Mouse (Mus musculus): ENCODE measurements at regions not wholly inside any gene's neighbourhood (a gene's known extent, or its start where the extent isn't known, plus 50 kb on each side); places are given as distances from the start of the nearest gene placed in this dataset.

DNA sequence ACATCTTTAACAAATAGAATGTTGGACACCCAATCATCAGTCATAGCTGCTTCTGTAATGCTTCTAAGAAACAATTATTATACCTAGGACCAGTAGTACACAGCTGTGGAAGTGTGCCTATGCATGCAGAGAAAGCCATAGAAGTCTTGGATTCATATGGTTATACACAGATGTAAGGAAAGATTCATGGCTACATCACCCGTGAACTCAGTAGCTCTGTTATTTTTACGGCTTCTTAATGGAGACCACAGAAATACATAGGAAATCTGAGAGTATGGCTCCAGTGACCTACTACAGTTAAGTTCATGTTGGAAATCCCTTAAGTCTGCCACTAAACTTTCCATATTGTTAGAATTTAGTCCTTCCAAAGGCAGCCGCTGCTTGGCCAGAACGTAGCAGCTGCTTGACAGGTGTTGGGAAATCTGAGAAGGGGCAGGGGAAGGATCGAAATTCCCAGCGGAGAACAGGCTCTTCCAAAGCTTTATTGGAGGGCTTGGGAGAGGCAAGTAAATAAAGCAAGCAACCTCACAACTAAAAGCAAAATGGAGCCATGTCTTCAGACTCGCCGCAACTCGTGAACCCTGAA, 78.8 kb upstream of the Ankfn1 start:
- Histone ChIP-seq H3K36me3 (replicated peaks; ENCODE audit: insufficient read depth, low read length) (no peaks in the 10 kb centered on the region), H3K4me1 (ENCODE audit: insufficient read depth) (no peaks in the 10 kb centered on the region), H3K27me3 (ENCODE audit: insufficient read depth, low read length) (0 out of 2 replicates have a peak, but pooled peaks cover 2% of the 10 kb centered on the region), H3K4me2 (ENCODE audit: low read depth, low read length) (no peak overlapping the region), H3K27ac (ENCODE audit: low read depth) (no peak overlapping the region), H3K9me3 (ENCODE audit: low read length) (no peaks in the 10 kb centered on the region), H3K4me3 (ENCODE audit: low read depth, low read length) (no peak overlapping the region), H3K9ac (replicated peaks) (no peak overlapping the region)
- WGBS (ENCODE audit: insufficient replicate concordance): 67% methylated on average over 9 of the region's 9 CpGs
- DNase-seq (no peak), ATAC-seq (no peak)
- TF ChIP-seq CTCF (IDR thresholded peaks at IDR 0.05; ENCODE audit: low read depth) (no peak), EP300 (IDR thresholded peaks at IDR 0.05; ENCODE audit: low read depth) (no peak)

DNA sequence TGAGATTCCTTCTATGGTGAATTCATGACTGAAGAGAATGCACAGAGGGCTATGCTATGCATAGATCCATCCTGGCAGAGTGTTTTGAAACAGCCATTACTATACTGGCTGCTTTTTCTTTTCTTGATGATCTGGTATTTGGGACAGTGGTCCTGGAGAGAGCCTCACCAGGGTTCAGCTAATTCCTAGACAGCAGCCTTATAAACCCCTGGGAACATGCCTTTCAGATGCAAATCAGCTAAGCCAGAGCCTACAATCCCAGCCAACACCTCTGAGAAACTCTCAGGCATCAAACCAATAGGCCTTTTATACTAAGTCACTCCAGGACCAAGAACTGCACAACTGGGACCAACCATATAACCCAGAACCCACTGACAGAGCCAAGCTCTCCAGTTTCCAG, 64.4 kb upstream of the Ankfn1 start:
- no peak overlapping the region for H3K9ac ChIP-seq (replicated peaks)
- DNase-seq: no peak
- 0 out of 2 replicates have a peak, but pooled peaks cover 6% of the 10 kb centered on the region for H3K27me3 ChIP-seq (ENCODE audit: insufficient read depth, low read length)
- no peak for TF ChIP-seq EP300 (IDR thresholded peaks at IDR 0.05; ENCODE audit: low read depth)
- TF ChIP-seq CTCF (IDR thresholded peaks at IDR 0.05; ENCODE audit: low read depth): no peak
- H3K27ac ChIP-seq (ENCODE audit: low read depth): no peak overlapping the region
- no peaks in the 10 kb centered on the region for H3K9me3 ChIP-seq (ENCODE audit: low read length)
- H3K4me2 ChIP-seq (ENCODE audit: low read depth, low read length): no peak overlapping the region
- H3K36me3 ChIP-seq (replicated peaks; ENCODE audit: insufficient read depth, low read length): no peaks in the 10 kb centered on the region
- no peak overlapping the region for H3K4me3 ChIP-seq (ENCODE audit: low read depth, low read length)
- H3K4me1 ChIP-seq (ENCODE audit: insufficient read depth): no peaks in the 10 kb centered on the region
- ATAC-seq: no peak

DNA sequence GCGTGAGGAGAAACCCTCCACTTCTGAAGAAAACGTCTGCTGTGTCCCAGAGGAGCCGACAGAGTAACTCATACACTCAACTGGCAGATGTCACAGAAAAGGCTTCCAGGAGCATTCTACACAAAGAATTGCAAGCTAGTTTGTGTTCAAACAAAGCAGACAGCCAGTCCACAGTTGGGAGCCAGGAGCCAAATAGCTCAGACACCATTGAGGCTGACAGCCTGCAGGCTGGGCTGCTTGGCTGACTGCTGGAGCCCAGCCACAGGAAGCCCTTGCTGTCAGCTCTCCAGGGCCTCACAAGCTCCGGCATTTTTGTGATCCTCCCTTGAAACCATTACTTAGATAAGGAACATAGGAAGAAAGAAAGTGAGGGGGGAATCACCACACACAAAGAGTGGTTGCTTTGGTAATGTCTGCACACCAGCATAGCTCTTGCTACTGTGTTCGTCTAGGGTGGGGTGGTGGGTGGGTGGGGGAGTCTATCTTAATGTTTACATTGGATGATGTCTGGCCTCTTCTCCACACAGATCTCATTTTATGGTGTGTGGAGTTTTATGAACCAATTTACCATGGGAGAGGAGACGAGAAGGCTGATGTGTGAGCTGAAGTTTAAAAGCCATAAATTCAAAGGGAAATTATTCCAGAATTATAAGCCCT, 62.3 kb upstream of the Ankfn1 start:
- no peak for DNase-seq
- TF ChIP-seq CTCF (IDR thresholded peaks at IDR 0.05; ENCODE audit: low read depth): no peak
- no peak for TF ChIP-seq EP300 (IDR thresholded peaks at IDR 0.05; ENCODE audit: low read depth)
- Histone ChIP-seq H3K4me1 (ENCODE audit: insufficient read depth) (no peaks in the 10 kb centered on the region), H3K27me3 (ENCODE audit: insufficient read depth, low read length) (0 out of 2 replicates have a peak, but pooled peaks cover 6% of the 10 kb centered on the region), H3K27ac (ENCODE audit: low read depth) (no peak overlapping the region), H3K4me3 (ENCODE audit: low read depth, low read length) (no peak overlapping the region), H3K9me3 (ENCODE audit: low read length) (no peaks in the 10 kb centered on the region), H3K4me2 (ENCODE audit: low read depth, low read length) (no peak overlapping the region), H3K9ac (replicated peaks) (no peak overlapping the region), H3K36me3 (replicated peaks; ENCODE audit: insufficient read depth, low read length) (no peaks in the 10 kb centered on the region)
- 42% methylated on average over 6 of the region's 6 CpGs for WGBS (ENCODE audit: insufficient replicate concordance)
- no peak for ATAC-seq

DNA sequence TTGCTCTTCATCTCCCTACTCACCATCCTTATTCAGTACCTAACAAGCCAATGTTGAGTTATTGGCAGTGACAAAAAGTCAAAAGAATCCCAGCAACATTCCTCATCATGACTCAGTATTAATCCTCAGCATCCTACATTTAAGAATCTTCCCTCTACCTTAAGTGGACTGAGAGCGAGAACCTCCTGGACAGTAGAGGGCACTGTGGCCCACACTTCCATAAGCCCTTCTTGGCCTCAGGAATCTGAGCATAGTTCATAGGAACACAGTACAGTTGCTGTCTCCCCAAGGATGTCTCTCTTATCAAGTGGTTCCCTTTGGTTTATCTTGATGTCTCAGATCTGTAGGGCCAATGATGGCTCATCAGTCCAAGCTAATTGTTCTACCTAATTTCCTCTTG, 60.5 kb upstream of the Ankfn1 start:
- no peaks in the 10 kb centered on the region for H3K4me1 ChIP-seq (ENCODE audit: insufficient read depth)
- no peaks in the 10 kb centered on the region for H3K36me3 ChIP-seq (replicated peaks; ENCODE audit: insufficient read depth, low read length)
- ATAC-seq (no peak), DNase-seq (no peak)
- no peak overlapping the region for H3K4me3 ChIP-seq (ENCODE audit: low read depth, low read length)
- no peak overlapping the region for H3K27ac ChIP-seq (ENCODE audit: low read depth)
- H3K9me3 ChIP-seq (ENCODE audit: low read length): no peaks in the 10 kb centered on the region
- 91% methylated on average over 1 of the region's 1 CpGs for WGBS (ENCODE audit: insufficient replicate concordance)
- no peak overlapping the region for H3K9ac ChIP-seq (replicated peaks)
- H3K27me3 ChIP-seq (ENCODE audit: insufficient read depth, low read length): 0 out of 2 replicates have a peak, but pooled peaks cover 6% of the 10 kb centered on the region
- TF ChIP-seq CTCF (IDR thresholded peaks at IDR 0.05; ENCODE audit: low read depth): peak; percentile 40
- TF ChIP-seq EP300 (IDR thresholded peaks at IDR 0.05; ENCODE audit: low read depth): no peak
- no peak overlapping the region for H3K4me2 ChIP-seq (ENCODE audit: low read depth, low read length)

DNA sequence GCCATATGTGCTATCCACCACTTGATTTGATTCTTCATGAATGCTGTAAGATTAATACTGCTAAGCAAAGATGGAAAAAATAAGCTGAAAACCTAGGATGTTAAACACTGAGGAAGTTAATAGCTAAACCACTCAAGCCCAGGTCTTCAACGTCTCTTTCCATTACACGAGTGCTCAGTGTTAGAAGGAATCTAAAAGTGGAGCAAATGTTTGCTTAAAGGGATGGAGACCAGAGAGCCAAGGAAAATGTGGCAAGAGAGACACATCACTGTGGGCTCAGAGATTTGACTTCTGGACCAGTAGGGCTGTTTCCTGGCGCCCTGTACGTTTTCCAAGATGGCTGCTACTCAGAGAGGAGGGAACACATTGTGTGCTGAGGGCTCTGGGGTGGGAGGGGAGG, 59.4 kb upstream of the Ankfn1 start:
- H3K36me3 ChIP-seq (replicated peaks; ENCODE audit: insufficient read depth, low read length): no peaks in the 10 kb centered on the region
- TF ChIP-seq CTCF (IDR thresholded peaks at IDR 0.05; ENCODE audit: low read depth) (no peak), EP300 (IDR thresholded peaks at IDR 0.05; ENCODE audit: low read depth) (no peak)
- no peak for ATAC-seq
- WGBS (ENCODE audit: insufficient replicate concordance): 63% methylated on average over 4 of the region's 4 CpGs
- no peaks in the 10 kb centered on the region for H3K4me1 ChIP-seq (ENCODE audit: insufficient read depth)
- H3K4me3 ChIP-seq (ENCODE audit: low read depth, low read length): no peak overlapping the region
- H3K27ac ChIP-seq (ENCODE audit: low read depth): no peak overlapping the region
- no peak for DNase-seq
- 0 out of 2 replicates have a peak, but pooled peaks cover 6% of the 10 kb centered on the region for H3K27me3 ChIP-seq (ENCODE audit: insufficient read depth, low read length)
- no peak overlapping the region for H3K9ac ChIP-seq (replicated peaks)
- no peaks in the 10 kb centered on the region for H3K9me3 ChIP-seq (ENCODE audit: low read length)
- no peak overlapping the region for H3K4me2 ChIP-seq (ENCODE audit: low read depth, low read length)

DNA sequence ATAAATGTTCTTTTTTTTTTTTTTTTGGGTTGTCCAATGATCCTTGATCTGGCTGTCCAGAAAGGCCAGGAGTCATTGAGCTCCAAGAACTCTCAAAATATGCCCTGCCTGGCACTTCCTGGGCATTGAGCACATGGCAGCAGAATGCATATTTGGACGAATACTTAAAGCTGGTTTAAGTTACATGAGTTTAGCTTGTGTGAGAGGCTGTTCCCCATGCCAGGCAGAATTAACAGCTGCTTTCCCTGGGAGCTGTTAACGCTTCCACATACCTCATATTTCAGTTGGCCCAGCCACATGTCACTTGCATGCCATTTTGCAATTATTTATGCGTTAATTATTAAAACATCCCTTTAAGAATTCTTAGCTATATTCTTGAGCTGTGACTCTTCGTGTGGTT, 56.6 kb upstream of the Ankfn1 start:
- H3K36me3 ChIP-seq (replicated peaks; ENCODE audit: insufficient read depth, low read length): no peaks in the 10 kb centered on the region

More for the DNA sequence above, 56.6 kb upstream of the Ankfn1 start:
- Histone ChIP-seq H3K27me3 (ENCODE audit: insufficient read depth, low read length) (no peaks in the 10 kb centered on the region), H3K4me2 (ENCODE audit: low read depth, low read length) (no peak overlapping the region), H3K9ac (replicated peaks) (no peak overlapping the region), H3K4me3 (ENCODE audit: low read depth, low read length) (no peak overlapping the region), H3K27ac (ENCODE audit: low read depth) (no peak overlapping the region), H3K4me1 (ENCODE audit: insufficient read depth) (no peaks in the 10 kb centered on the region), H3K9me3 (ENCODE audit: low read length) (no peaks in the 10 kb centered on the region)
- no peak for TF ChIP-seq EP300 (IDR thresholded peaks at IDR 0.05; ENCODE audit: low read depth)
- no peak for TF ChIP-seq CTCF (IDR thresholded peaks at IDR 0.05; ENCODE audit: low read depth)
- DNase-seq (no peak), ATAC-seq (no peak)
- 72% methylated on average over 4 of the region's 4 CpGs for WGBS (ENCODE audit: insufficient replicate concordance)
